Mouse (Mus musculus) CH12.LX (cell line): ENCODE measurements around the gene Zmpste24. TPM values are rescaled to one million over a fixed set of nuclear protein-coding genes. Genes with fewer than 3 reads are reported as not detected.

Experiments
- DNase-seq: peaks from one replicate; pipeline ENCODE4 v3.0.0-alpha.2; 2013; ENCODE audit errors: extremely low read depth
- H3K27ac ChIP-seq: 2 replicates; pipeline ENCODE4 v1.5.1; 2012; ENCODE audit warnings: low read depth, mild to moderate bottlenecking, control low read depth, moderate library complexity; ENCODE audit not compliant: insufficient read depth
- H3K27me3 ChIP-seq: replicated peaks from 2 replicates; pipeline ENCODE3; 2012; ENCODE audit warnings: inconsistent platforms
- H3K36me3 ChIP-seq, 2 experiments: replicated peaks in 1 of 2; 2 replicates each; pipeline versions ENCODE3 to v1.6.1; 2012; ENCODE audit warnings: inconsistent platforms in 1 of 2, low read length in 1 of 2, mild to moderate bottlenecking in 1 of 2, mixed read lengths in 1 of 2, moderate library complexity in 1 of 2; ENCODE audit not compliant: control insufficient read depth in 1 of 2, insufficient read depth in 1 of 2
- H3K4me1 ChIP-seq, 2 experiments: 2 replicates each; pipeline ENCODE4 v1.6.1; 2012; ENCODE audit warnings: inconsistent platforms in 1 of 2, moderate library complexity in 1 of 2; ENCODE audit not compliant: insufficient read depth in 2 of 2, control insufficient read depth in 1 of 2
- H3K4me2 ChIP-seq: 2 replicates; pipeline ENCODE4 v1.6.1; 2012; ENCODE audit warnings: low read depth, mild to moderate bottlenecking, control low read depth; ENCODE audit not compliant: poor library complexity, insufficient read depth, severe bottlenecking
- H3K4me3 ChIP-seq, 3 experiments: fragments of 150-350 bp in 1 of 3; sonication (generic) in 1 of 3; replicated peaks in 1 of 3; 2 replicates each; pipeline versions ENCODE3 to v1.5.1; 2011 to 2012; ENCODE audit warnings: low read depth in 2 of 3, low read length in 2 of 3, mild to moderate bottlenecking in 2 of 3, moderate library complexity in 2 of 3, control low read depth in 1 of 3, improper control_type of control experiment in 1 of 3, inconsistent platforms in 1 of 3, mixed read lengths in 1 of 3; ENCODE audit not compliant: poor library complexity in 1 of 3
- H3K79me2 ChIP-seq: replicated peaks from 2 replicates; pipeline ENCODE4 v1.6.1; 2012; ENCODE audit warnings: mild to moderate bottlenecking, moderate library complexity; ENCODE audit not compliant: control insufficient read depth, poor library complexity, insufficient read depth, severe bottlenecking; ENCODE audit errors: extremely low read depth
- H3K9ac ChIP-seq: 2 replicates; pipeline ENCODE4 v1.6.1; 2012; ENCODE audit warnings: low read depth, mild to moderate bottlenecking, control low read depth, moderate library complexity; ENCODE audit not compliant: insufficient read depth
- H3K9me3 ChIP-seq: replicated peaks from 2 replicates; pipeline ENCODE3; 2012; ENCODE audit warnings: low read length, inconsistent platforms, mixed read lengths
- BHLHE40 ChIP-seq: IDR thresholded peaks from 2 replicates; pipeline ENCODE4 v1.6.1; 2011; ENCODE audit warnings: mild to moderate bottlenecking, low read depth, low read length, improper control_type of control experiment
- CTCF ChIP-seq, 2 experiments: IDR thresholded peaks in 1 of 2; conservative IDR thresholded peaks in 1 of 2; 2 replicates each; pipeline ENCODE4 v1.5.1; 2011 to 2012; ENCODE audit warnings: low read depth in 2 of 2, low read length in 2 of 2, improper control_type of control experiment in 1 of 2, inconsistent platforms in 1 of 2, mild to moderate bottlenecking in 1 of 2, moderate library complexity in 1 of 2
- ELF1 ChIP-seq: IDR thresholded peaks from 2 replicates; pipeline ENCODE4 v1.6.1; 2014; ENCODE audit warnings: low read depth, mild to moderate bottlenecking, inconsistent platforms, low read length, improper control_type of control experiment
- EP300 ChIP-seq: IDR thresholded peaks from 2 replicates; pipeline ENCODE4 v1.6.1; 2011; ENCODE audit warnings: low read length, improper control_type of control experiment
- HCFC1 ChIP-seq: IDR thresholded peaks from 2 replicates; pipeline ENCODE4 v1.6.1; 2012; ENCODE audit warnings: low read depth, mild to moderate bottlenecking, inconsistent platforms, low read length, improper control_type of control experiment
- IRF4 ChIP-seq: IDR thresholded peaks from 2 replicates; pipeline ENCODE4 v1.6.1; 2014; ENCODE audit warnings: low read depth, mild to moderate bottlenecking, inconsistent platforms, low read length, improper control_type of control experiment
- JUN ChIP-seq: IDR thresholded peaks from 2 replicates; pipeline ENCODE4 v1.6.1; 2011; ENCODE audit warnings: low read depth, mild to moderate bottlenecking, low read length, improper control_type of control experiment, moderate library complexity; ENCODE audit not compliant: insufficient read depth
- MAX ChIP-seq: IDR thresholded peaks from 2 replicates; pipeline ENCODE4 v1.6.1; 2011; ENCODE audit warnings: low read length, improper control_type of control experiment
- MAZ ChIP-seq: IDR thresholded peaks from 2 replicates; pipeline ENCODE4 v1.6.1; 2012; ENCODE audit warnings: low read depth, mild to moderate bottlenecking, inconsistent platforms, low read length, improper control_type of control experiment, moderate library complexity
- MEF2A ChIP-seq: IDR thresholded peaks from 2 replicates; pipeline ENCODE4 v1.6.1; 2014; ENCODE audit warnings: low read depth, mild to moderate bottlenecking, inconsistent platforms, low read length, improper control_type of control experiment, borderline replicate concordance
- MXI1 ChIP-seq: IDR thresholded peaks from 2 replicates; pipeline ENCODE4 v1.6.1; 2011; ENCODE audit warnings: mild to moderate bottlenecking, low read depth, low read length, improper control_type of control experiment
- NELFE ChIP-seq: IDR thresholded peaks from 2 replicates; pipeline ENCODE4 v1.6.1; 2011; ENCODE audit warnings: low read depth, low read length, improper control_type of control experiment
- NRF1 ChIP-seq: IDR thresholded peaks from 2 replicates; pipeline ENCODE4 v1.6.1; 2014; ENCODE audit warnings: low read depth, mild to moderate bottlenecking, inconsistent platforms, low read length, improper control_type of control experiment, moderate library complexity
- POLR2A ChIP-seq: IDR thresholded peaks from 2 replicates; pipeline ENCODE4 v1.6.1; 2011; ENCODE audit warnings: low read depth, mild to moderate bottlenecking, improper control_type of control experiment, low read length
- POLR2AphosphoS2 ChIP-seq: IDR thresholded peaks from 2 replicates; pipeline ENCODE4 v1.6.1; 2011; ENCODE audit warnings: low read depth, low read length, improper control_type of control experiment
- SIN3A ChIP-seq: IDR thresholded peaks from 2 replicates; pipeline ENCODE4 v1.6.1; 2012; ENCODE audit warnings: low read length, improper control_type of control experiment, inconsistent platforms
- SMC3 ChIP-seq: IDR thresholded peaks from 2 replicates; pipeline ENCODE4 v1.6.1; 2011; ENCODE audit warnings: low read depth, low read length, improper control_type of control experiment
- TCF12 ChIP-seq: IDR thresholded peaks from 2 replicates; pipeline ENCODE4 v1.6.1; 2014; ENCODE audit warnings: low read depth, mild to moderate bottlenecking, inconsistent platforms, low read length, improper control_type of control experiment
- UBTF ChIP-seq: IDR thresholded peaks from 2 replicates; pipeline ENCODE4 v1.6.1; 2012; ENCODE audit warnings: low read depth, mild to moderate bottlenecking, inconsistent platforms, low read length, improper control_type of control experiment, moderate library complexity
- USF2 ChIP-seq: conservative IDR thresholded peaks from 2 replicates; pipeline ENCODE4 v1.6.1; 2011; ENCODE audit warnings: low read depth, low read length, improper control_type of control experiment
- ZMIZ1 ChIP-seq: IDR thresholded peaks from 2 replicates; pipeline ENCODE4 v1.6.1; 2012; ENCODE audit warnings: low read depth, mild to moderate bottlenecking, inconsistent platforms, low read length, improper control_type of control experiment
- ZNF384 ChIP-seq: IDR thresholded peaks from 2 replicates; pipeline ENCODE4 v1.6.1; 2012; ENCODE audit warnings: low read depth, low read length, improper control_type of control experiment, inconsistent platforms
- dilution Hi-C: fragments of 300-500 bp; cut with MboI; formaldehyde crosslinking; loops from 2 replicates; pipeline ENCODE4 v1.14.3; 2020; ENCODE audit warnings: low sequenced_read_pairs; ENCODE audit not compliant: extremely low pct_unique_long_range_greater_than_20kb, extremely low pct_ligation_motif_present
- in situ Hi-C: fragments of 300-500 bp; cut with MboI; formaldehyde crosslinking; loops from 3 replicates; pipeline ENCODE4 v1.14.3; 2019; ENCODE audit warnings: low sequenced_read_pairs, low pct_ligation_motif_present, low pct_unique_long_range_greater_than_20kb, mixed read lengths
- polyA plus RNA-seq: library from polyadenylated mRNA; unstranded; fragments of >175 nt; gene quantifications from 2 replicates; pipeline ENCODE4 v1.2.1, GENCODE M21; 2012; ENCODE audit warnings: low read depth; ENCODE audit not compliant: insufficient read length
- total RNA-seq, 2 experiments: library from RNA; depleted of rRNA; stranded (reverse); fragments of 300-350 nt in 1 of 2; fragments of >200 nt in 1 of 2; gene quantifications; 2 replicates each; pipeline ENCODE4 v1.2.3; 2012 to 2014

Gene Zmpste24
- total and polyA plus RNA-seq, 3 experiments = 22.3 to 59.1 (median 55.7) TPM

DNA sequence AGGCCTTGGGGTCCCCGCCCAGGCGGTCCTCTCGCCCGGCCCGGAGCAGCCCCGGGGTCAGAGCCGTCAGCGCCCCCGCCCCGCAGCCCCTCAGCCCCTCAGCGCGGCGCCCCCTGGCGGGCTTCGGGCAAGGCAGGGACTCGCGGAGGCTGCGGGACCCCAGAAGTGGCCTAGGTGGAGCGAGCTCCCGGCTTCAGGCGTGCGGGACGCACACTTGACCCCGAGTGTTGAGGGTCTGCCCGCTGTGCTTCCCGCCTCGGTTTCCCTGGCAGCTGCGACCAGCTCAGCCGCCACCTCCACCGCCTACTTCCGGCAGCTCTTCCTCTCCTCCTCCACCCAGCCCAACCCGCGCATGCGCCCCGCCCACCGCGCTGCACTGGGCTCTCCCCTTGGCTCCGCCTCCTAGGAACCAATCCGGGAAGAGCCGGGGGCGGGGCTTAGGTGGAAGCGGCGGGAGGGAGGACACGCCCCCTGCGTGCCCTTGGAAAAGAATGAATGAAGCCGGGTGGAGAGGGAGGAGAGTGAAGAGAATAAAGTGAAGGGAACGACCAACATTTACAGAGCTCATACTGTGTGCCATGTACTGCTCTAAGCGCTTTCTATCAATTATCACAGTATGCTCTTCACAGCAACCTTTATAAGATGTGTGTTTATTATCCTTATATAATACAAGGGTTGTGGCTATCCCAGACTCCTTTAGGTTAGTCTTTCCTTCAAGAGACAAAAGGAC is 80.9 kb downstream of the Zmpste24 start, which contains the start of gene Smap2:
Gene Smap2, minus strand, starts transcription at position 320 of the 730 bp plus-strand sequence.
- Histone ChIP-seq H3K4me1 (peaks cover 0 to 24% of the 10 kb centered on the region in 2 experiments; a peak in 2 of 4 replicates), H3K79me2 (peaks cover 42% of the 10 kb centered on the region), H3K9me3 (no peaks in the 10 kb centered on the region), H3K9ac (peak within 1 kb of the TSS; percentile 90), H3K4me3 (peak within 1 kb of the TSS; percentile 91 to 98 (median 97)), H3K27ac (peak within 1 kb of the TSS; percentile 70), H3K36me3 (peaks cover 0 to 12% of the 10 kb centered on the region in 2 experiments), H3K4me2 (peak within 1 kb of the TSS; percentile 42), H3K27me3 (no peaks in the 10 kb centered on the region)
- peak; percentile 94 for DNase-seq
- dilution Hi-C loops (no loop called here), in situ Hi-C loops (no loop called here)
- TF ChIP-seq ELF1 = peak; percentile 91
- 0 out of 2 replicates have a peak, but pooled peaks have one; percentile 26 for TF ChIP-seq UBTF
- TF ChIP-seq NELFE = peak; percentile 78
- peak; percentile 62; the same call in 1 of the 2 replicates for TF ChIP-seq TCF12
- TF ChIP-seq POLR2A = peak; percentile 86
- peak; percentile 48; the same call in 1 of the 2 replicates for TF ChIP-seq MXI1
- peak; percentile 59; the same call in 1 of the 2 replicates for TF ChIP-seq MAZ
- TF ChIP-seq CTCF (conservative IDR thresholded peaks at IDR 0.05 in 1 of 2, IDR thresholded peaks at IDR 0.05 in 1 of 2; ENCODE audit: low read depth in 2 of 2, low read length in 2 of 2) = peak in 1 of 2 experiments; percentile 63; a peak in 2 of 4 replicates
- peak; percentile 99 for TF ChIP-seq NRF1
- no peak; the same call in 1 of the 2 replicates for TF ChIP-seq MAX
- peak; percentile 70 for TF ChIP-seq SIN3A
- peak; percentile 50 for TF ChIP-seq HCFC1
- no peak for TF ChIP-seq ZNF384
- TF ChIP-seq ZMIZ1 = peak; percentile 50; the same call in 1 of the 2 replicates
- no peak for TF ChIP-seq JUN
- TF ChIP-seq MEF2A = peak; percentile 18; the same call in 1 of the 2 replicates
- no peak for TF ChIP-seq EP300
- TF ChIP-seq USF2 = no peak
- peak; percentile 44 for TF ChIP-seq SMC3
- TF ChIP-seq POLR2AphosphoS2 = peak; percentile 71; the same call in 1 of the 2 replicates
- peak; percentile 33; the same call in 1 of the 2 replicates for TF ChIP-seq IRF4
- no peak; the same call in 1 of the 2 replicates for TF ChIP-seq BHLHE40
- TF ChIP-seq, all 38 proteins: peak for 16
